Mouse (Mus musculus) c-Kit-negative CD71-positive TER-119-positive erythroid progenitor cells, embryonic 14.5 days (primary cell): ENCODE measurements around the gene Gm45753.
"Not testable (repeated sequence)": the region's sequence is repeated elsewhere in the genome, so short reads cannot be mapped to it uniquely, and the experiment has no call there.

Experiments used
- DNase-seq: peaks from one replicate; pipeline ENCODE4 v3.0.0-alpha.2; 2013; ENCODE audit warnings: low read depth, low spot score

The Gm45753 gene

GRCm38 (mm10) chr8:45308366-45308765 lies at the start of gene Gm45753:
Gm45753 (minus strand) TSS chr8:45308466.
- no peak for DNase-seq

- no peak for DNase-seq
Measured at GRCm38 (mm10) chr8:45355809-45356208, 47.5 kb upstream of the Gm45753 start.

GRCm38 (mm10) chr8:45345031-45345430 lies 36.8 kb upstream of the Gm45753 start:
- DNase-seq, result peak; percentile 28

- DNase-seq, result no peak
Measured at GRCm38 (mm10) chr8:45344298-45344697, 36.0 kb upstream of the Gm45753 start.

- no peak for DNase-seq
Measured at GRCm38 (mm10) chr8:45341630-45342628, 33.7 kb upstream of the Gm45753 start.

GRCm38 (mm10) chr8:45333493-45333892 lies 25.2 kb upstream of the Gm45753 start:
- DNase-seq, result no peak

GRCm38 (mm10) chr8:45332685-45333409 lies 24.6 kb upstream of the Gm45753 start, which contains the start of gene Cyp4v3:
Cyp4v3 (minus strand) TSS chr8:45333216.
- DNase-seq, result no peak

- no peak for DNase-seq
Measured at GRCm38 (mm10) chr8:45330856-45331255, 22.6 kb upstream of the Gm45753 start.

GRCm38 (mm10) chr8:45329206-45329980 lies 21.1 kb upstream of the Gm45753 start:
- no peak for DNase-seq

GRCm38 (mm10) chr8:45327076-45327475 lies 18.8 kb upstream of the Gm45753 start:
- not testable (repeated sequence) for DNase-seq

GRCm38 (mm10) chr8:45324151-45324550 lies 15.9 kb upstream of the Gm45753 start:
- no peak for DNase-seq

GRCm38 (mm10) chr8:45321365-45321764 lies 13.1 kb upstream of the Gm45753 start:
- no peak for DNase-seq

GRCm38 (mm10) chr8:45320930-45321329 lies 12.7 kb upstream of the Gm45753 start:
- DNase-seq, result no peak

GRCm38 (mm10) chr8:45310967-45311366 lies 2.7 kb upstream of the Gm45753 start:
- DNase-seq, result no peak

- DNase-seq, result no peak
Measured at GRCm38 (mm10) chr8:45305479-45305878, 2.8 kb downstream of the Gm45753 start.

GRCm38 (mm10) chr8:45304354-45304753 lies 3.9 kb downstream of the Gm45753 start:
- DNase-seq, result no peak

GRCm38 (mm10) chr8:45302390-45302789 lies 5.9 kb downstream of the Gm45753 start:
- DNase-seq, result no peak

GRCm38 (mm10) chr8:45295276-45295675 lies 13.0 kb downstream of the Gm45753 start:
- DNase-seq, result no peak

GRCm38 (mm10) chr8:45294687-45295086 lies 13.6 kb downstream of the Gm45753 start, which contains the start of gene Klkb1:
Klkb1 (minus strand) TSS chr8:45294859.
- no peak for DNase-seq

- DNase-seq, result no peak
Measured at GRCm38 (mm10) chr8:45291790-45292189, 16.5 kb downstream of the Gm45753 start.

GRCm38 (mm10) chr8:45281630-45282029 lies 26.6 kb downstream of the Gm45753 start:
- DNase-seq, result no peak
